Mouse (Mus musculus) ES-Bruce4 (cell line): ENCODE results near the gene Ndrg2. TPM values are rescaled to one million over a fixed set of nuclear protein-coding genes. Genes with fewer than 3 reads are reported as not detected.
"Not testable (repeated sequence)": the region's sequence is repeated elsewhere in the genome, so short reads cannot be mapped to it uniquely, and the experiment has no call there.

ENCODE experiments used
- H3K27ac ChIP-seq: 2 replicates; pipeline ENCODE4 v1.5.1; 2012; ENCODE audit warnings: low read length, inconsistent platforms; ENCODE audit not compliant: insufficient read depth
- H3K27me3 ChIP-seq: 2 replicates; pipeline ENCODE4 v1.6.1; 2012; ENCODE audit warnings: mild to moderate bottlenecking, low read length, inconsistent platforms; ENCODE audit not compliant: control insufficient read depth, poor library complexity, insufficient read depth, severe bottlenecking
- H3K36me3 ChIP-seq: 2 replicates; pipeline ENCODE4 v1.6.1; 2012; ENCODE audit warnings: inconsistent platforms, mild to moderate bottlenecking, low read length, moderate library complexity; ENCODE audit not compliant: control insufficient read depth, poor library complexity, insufficient read depth, severe bottlenecking
- H3K4me1 ChIP-seq: one replicate; pipeline ENCODE4 v1.8.1; 2011; ENCODE audit warnings: low read length; ENCODE audit not compliant: control insufficient read depth, insufficient read depth
- H3K4me3 ChIP-seq: 2 replicates; pipeline ENCODE4 v1.5.1; 2011; ENCODE audit warnings: low read depth, mild to moderate bottlenecking, low read length
- H3K9ac ChIP-seq: 2 replicates; pipeline ENCODE4 v1.6.1; 2012; ENCODE audit warnings: low read depth, mild to moderate bottlenecking, inconsistent platforms; ENCODE audit not compliant: poor library complexity, severe bottlenecking
- H3K9me3 ChIP-seq: replicated peaks from 2 replicates; pipeline ENCODE4 v1.6.1; 2012; ENCODE audit warnings: mild to moderate bottlenecking, low read length, inconsistent platforms; ENCODE audit not compliant: control insufficient read depth, poor library complexity, insufficient read depth, severe bottlenecking
- CTCF ChIP-seq: IDR thresholded peaks from one replicate; pipeline ENCODE4 v1.8.1; 2011; ENCODE audit warnings: low read depth, low read length
- EP300 ChIP-seq: IDR thresholded peaks from 2 replicates; pipeline ENCODE4 v1.6.1; 2011; ENCODE audit warnings: low read depth, low read length; ENCODE audit not compliant: insufficient read depth
- POLR2A ChIP-seq: IDR thresholded peaks from one replicate; pipeline ENCODE4 v1.8.1; 2011; ENCODE audit warnings: low read length; ENCODE audit not compliant: insufficient read depth
- polyA plus RNA-seq: library from polyadenylated mRNA; stranded (reverse); fragments of >200 nt; gene quantifications from 2 replicates; pipeline ENCODE4 v1.2.4, GENCODE M21; 2011; ENCODE audit warnings: low read depth; ENCODE audit not compliant: missing spikeins, insufficient read depth, insufficient read length

Gene Ndrg2
- polyA plus RNA-seq, 1 experiment = 30.2 TPM

GRCm38 (mm10) chr14:51939005-51939404 lies 25.0 kb upstream of the Ndrg2 start:
- no peaks in the 10 kb centered on the region for H3K4me1 ChIP-seq
- H3K36me3 ChIP-seq = no peaks in the 10 kb centered on the region
- TF ChIP-seq EP300 (no peak), CTCF (no peak), POLR2A (no peak)
- no peaks in the 10 kb centered on the region for H3K27me3 ChIP-seq
- no peak overlapping the region for H3K9ac ChIP-seq
- H3K4me3 ChIP-seq = no peak overlapping the region
- H3K27ac ChIP-seq = no peak overlapping the region
- H3K9me3 ChIP-seq = peaks cover 4% of the 10 kb centered on the region; the same call in 1 of the 2 replicates

GRCm38 (mm10) chr14:51932092-51933020 lies 18.4 kb upstream of the Ndrg2 start:
- Histone ChIP-seq H3K4me3 (no peak overlapping the region), H3K4me1 (no peaks in the 10 kb centered on the region), H3K27ac (no peak overlapping the region), H3K27me3 (no peaks in the 10 kb centered on the region), H3K36me3 (no peaks in the 10 kb centered on the region), H3K9ac (no peak overlapping the region), H3K9me3 (no peaks in the 10 kb centered on the region)
- no peak for TF ChIP-seq POLR2A
- no peak for TF ChIP-seq EP300
- no peak for TF ChIP-seq CTCF

- no peak overlapping the region for H3K9ac ChIP-seq
Observed at GRCm38 (mm10) chr14:51930824-51931223, 16.9 kb upstream of the Ndrg2 start.

GRCm38 (mm10) chr14:51929968-51930367 lies 16.0 kb upstream of the Ndrg2 start:
- Histone ChIP-seq H3K9ac (no peak overlapping the region), H3K27ac (no peak overlapping the region), H3K9me3 (no peaks in the 10 kb centered on the region), H3K36me3 (no peaks in the 10 kb centered on the region), H3K27me3 (no peaks in the 10 kb centered on the region), H3K4me1 (no peaks in the 10 kb centered on the region), H3K4me3 (no peak overlapping the region)
- no peak for TF ChIP-seq EP300
- no peak for TF ChIP-seq CTCF
- no peak for TF ChIP-seq POLR2A

More at GRCm38 (mm10) chr14:51930824-51931223, 16.9 kb upstream of the Ndrg2 start:
- no peaks in the 10 kb centered on the region for H3K4me1 ChIP-seq
- H3K27ac ChIP-seq = no peak overlapping the region
- no peaks in the 10 kb centered on the region for H3K27me3 ChIP-seq
- no peak overlapping the region for H3K4me3 ChIP-seq
- H3K9me3 ChIP-seq = no peaks in the 10 kb centered on the region
- H3K36me3 ChIP-seq = no peaks in the 10 kb centered on the region
- no peak for TF ChIP-seq EP300
- peak; percentile 56 for TF ChIP-seq CTCF

- Histone ChIP-seq H3K9me3 (no peaks in the 10 kb centered on the region), H3K4me3 (no peak overlapping the region), H3K27me3 (no peaks in the 10 kb centered on the region), H3K36me3 (no peaks in the 10 kb centered on the region), H3K27ac (no peak overlapping the region), H3K4me1 (no peaks in the 10 kb centered on the region), H3K9ac (no peak overlapping the region)
- no peak for TF ChIP-seq POLR2A
- no peak for TF ChIP-seq CTCF
- no peak for TF ChIP-seq EP300
Observed at GRCm38 (mm10) chr14:51929309-51929943, 15.5 kb upstream of the Ndrg2 start.

- not testable (repeated sequence) for H3K36me3 ChIP-seq, H3K4me1 ChIP-seq
Observed at GRCm38 (mm10) chr14:51926930-51927329, 13.0 kb upstream of the Ndrg2 start.

More at GRCm38 (mm10) chr14:51926930-51927329, 13.0 kb upstream of the Ndrg2 start:
- H3K27ac ChIP-seq, H3K9me3 ChIP-seq, H3K27me3 ChIP-seq, H3K4me3 ChIP-seq, H3K9ac ChIP-seq: not testable (repeated sequence)
